Mouse (Mus musculus): Measurements from ENCODE around the gene Fam171a2. TPM values are rescaled to one million over a fixed set of nuclear protein-coding genes. Genes with fewer than 3 reads are reported as not detected.

Gene Fam171a2
- polyA plus RNA-seq, 1 experiment from 2014 or later = 0.25 TPM

- Histone ChIP-seq H3K27me3 (peaks cover 56% of the 10 kb centered on the region), H3K4me3 (replicated peaks) (no peak overlapping the region), H3K36me3 (no peaks in the 10 kb centered on the region), H3K4me1 (replicated peaks) (peaks cover 28% of the 10 kb centered on the region), H3K9me3 (replicated peaks) (no peaks in the 10 kb centered on the region), H3K27ac (no peak overlapping the region), H3K9ac (no peak overlapping the region), H3K4me2 (no peak overlapping the region)
- WGBS (ENCODE audit: insufficient replicate concordance) = 41% methylated on average over 10 of the region's 10 CpGs
- no peak for DNase-seq
- ATAC-seq (ENCODE audit: low read depth) = no peak
These were observed 5.6 kb upstream of the Fam171a2 start for GRCm38 (mm10) chr11:102453131-102453530.

GRCm38 (mm10) chr11:102449043-102450008 lies 1.8 kb upstream of the Fam171a2 start:
- 43% methylated on average over 17 of the region's 17 CpGs for WGBS (ENCODE audit: insufficient replicate concordance)
- Histone ChIP-seq H3K27me3 (peaks cover 85% of the 10 kb centered on the region), H3K27ac (no peak overlapping the region), H3K4me1 (replicated peaks) (peaks cover 29% of the 10 kb centered on the region), H3K9me3 (replicated peaks) (no peaks in the 10 kb centered on the region), H3K36me3 (no peaks in the 10 kb centered on the region), H3K4me2 (no peak overlapping the region), H3K4me3 (replicated peaks) (no peak overlapping the region), H3K9ac (no peak overlapping the region)
- DNase-seq (no peak), ATAC-seq (ENCODE audit: low read depth) (no peak)

GRCm38 (mm10) chr11:102448327-102448726 lies 845 bp upstream of the Fam171a2 start:
- 18% methylated on average over 8 of the region's 8 CpGs for WGBS (ENCODE audit: insufficient replicate concordance)
- Histone ChIP-seq H3K4me3 (replicated peaks) (no peak overlapping the region), H3K4me1 (replicated peaks) (peaks cover 29% of the 10 kb centered on the region), H3K36me3 (no peaks in the 10 kb centered on the region), H3K9ac (no peak overlapping the region), H3K27ac (no peak overlapping the region), H3K4me2 (no peak overlapping the region), H3K9me3 (replicated peaks) (no peaks in the 10 kb centered on the region), H3K27me3 (peaks cover 92% of the 10 kb centered on the region)
- ATAC-seq (ENCODE audit: low read depth) (no peak), DNase-seq (no peak)

GRCm38 (mm10) chr11:102446581-102447461 lies 661 bp downstream of the Fam171a2 start:
- no peak for DNase-seq
- no peak; the same call in 1 of the 2 replicates for ATAC-seq (ENCODE audit: low read depth)
- 2% methylated on average over 48 of the region's 49 CpGs for WGBS (ENCODE audit: insufficient replicate concordance)

GRCm38 (mm10) chr11:102445891-102446361 lies 1.6 kb downstream of the Fam171a2 start:
- peak overlapping the region; percentile 53; the same call in 1 of the 2 replicates for H3K27ac ChIP-seq
- H3K4me2 ChIP-seq = peak overlapping the region; percentile 85
- no peaks in the 10 kb centered on the region for H3K9me3 ChIP-seq (replicated peaks)
- DNase-seq (no peak), ATAC-seq (ENCODE audit: low read depth) (no peak)
- 31% methylated on average over 7 of the region's 7 CpGs for WGBS (ENCODE audit: insufficient replicate concordance)
- H3K36me3 ChIP-seq = no peaks in the 10 kb centered on the region
- peak overlapping the region; percentile 65; the same call in 1 of the 2 replicates for H3K4me3 ChIP-seq (replicated peaks)
- H3K27me3 ChIP-seq = peaks cover 81% of the 10 kb centered on the region
- no peak overlapping the region for H3K9ac ChIP-seq
- H3K4me1 ChIP-seq (replicated peaks) = peaks cover 29% of the 10 kb centered on the region

More at GRCm38 (mm10) chr11:102446581-102447461, 661 bp downstream of the Fam171a2 start:
- Histone ChIP-seq H3K4me3 (replicated peaks) (peak overlapping the region; percentile 65), H3K4me1 (replicated peaks) (peaks cover 29% of the 10 kb centered on the region), H3K27me3 (peaks cover 88% of the 10 kb centered on the region), H3K36me3 (no peaks in the 10 kb centered on the region), H3K9me3 (replicated peaks) (no peaks in the 10 kb centered on the region), H3K4me2 (peak overlapping the region; percentile 85), H3K9ac (peak overlapping the region; percentile 72), H3K27ac (peak overlapping the region; percentile 53)

- 0 out of 2 replicates have a peak overlapping the region, but pooled peaks have one; percentile 85 for H3K4me2 ChIP-seq
- H3K27ac ChIP-seq = no peak overlapping the region
- no peaks in the 10 kb centered on the region for H3K36me3 ChIP-seq
- DNase-seq = no peak
- no peak overlapping the region for H3K9ac ChIP-seq
- WGBS (ENCODE audit: insufficient replicate concordance) = 44% methylated on average over 10 of the region's 10 CpGs
- ATAC-seq (ENCODE audit: low read depth) = no peak
- no peaks in the 10 kb centered on the region for H3K9me3 ChIP-seq (replicated peaks)
- peaks cover 29% of the 10 kb centered on the region for H3K4me1 ChIP-seq (replicated peaks)
- no peak overlapping the region; the same call in 1 of the 2 replicates for H3K4me3 ChIP-seq (replicated peaks)
- peaks cover 78% of the 10 kb centered on the region for H3K27me3 ChIP-seq
These were observed 2.1 kb downstream of the Fam171a2 start for GRCm38 (mm10) chr11:102445264-102445890.

GRCm38 (mm10) chr11:102444781-102445180 lies 2.7 kb downstream of the Fam171a2 start:
- peaks cover 78% of the 10 kb centered on the region for H3K27me3 ChIP-seq
- no peaks in the 10 kb centered on the region for H3K36me3 ChIP-seq
- H3K27ac ChIP-seq = no peak overlapping the region
- H3K9me3 ChIP-seq (replicated peaks) = no peaks in the 10 kb centered on the region
- H3K4me1 ChIP-seq (replicated peaks) = peaks cover 29% of the 10 kb centered on the region
- DNase-seq (no peak), ATAC-seq (ENCODE audit: low read depth) (no peak)
- H3K4me2 ChIP-seq = no peak overlapping the region
- H3K9ac ChIP-seq = no peak overlapping the region
- 50% methylated on average over 6 of the region's 6 CpGs for WGBS (ENCODE audit: insufficient replicate concordance)
- H3K4me3 ChIP-seq (replicated peaks) = no peak overlapping the region

- no peak for DNase-seq
- H3K36me3 ChIP-seq = no peaks in the 10 kb centered on the region
- H3K27me3 ChIP-seq = peaks cover 78% of the 10 kb centered on the region
- no peak for ATAC-seq (ENCODE audit: low read depth)
- H3K4me2 ChIP-seq = no peak overlapping the region
- H3K9ac ChIP-seq = no peak overlapping the region
- WGBS (ENCODE audit: insufficient replicate concordance) = 71% methylated on average over 3 of the region's 3 CpGs
- H3K4me3 ChIP-seq (replicated peaks) = no peak overlapping the region
- H3K4me1 ChIP-seq (replicated peaks) = peaks cover 29% of the 10 kb centered on the region
- no peak overlapping the region for H3K27ac ChIP-seq
- no peaks in the 10 kb centered on the region for H3K9me3 ChIP-seq (replicated peaks)
These were observed 3.2 kb downstream of the Fam171a2 start for GRCm38 (mm10) chr11:102444321-102444720.

- Histone ChIP-seq H3K27me3 (peaks cover 78% of the 10 kb centered on the region), H3K4me3 (replicated peaks) (no peak overlapping the region)
These were observed 3.7 kb downstream of the Fam171a2 start for GRCm38 (mm10) chr11:102443740-102444139.

GRCm38 (mm10) chr11:102442089-102442488 lies 5.4 kb downstream of the Fam171a2 start:
- no peak for ATAC-seq (ENCODE audit: low read depth)
- DNase-seq = no peak

More at GRCm38 (mm10) chr11:102443740-102444139, 3.7 kb downstream of the Fam171a2 start:
- ATAC-seq (ENCODE audit: low read depth) = no peak
- Histone ChIP-seq H3K36me3 (no peaks in the 10 kb centered on the region), H3K27ac (no peak overlapping the region), H3K4me2 (no peak overlapping the region), H3K4me1 (replicated peaks) (peaks cover 29% of the 10 kb centered on the region), H3K9me3 (replicated peaks) (no peaks in the 10 kb centered on the region), H3K9ac (no peak overlapping the region)
- DNase-seq = no peak
- WGBS (ENCODE audit: insufficient replicate concordance) = 63% methylated on average over 12 of the region's 12 CpGs

More at GRCm38 (mm10) chr11:102442089-102442488, 5.4 kb downstream of the Fam171a2 start:
- WGBS (ENCODE audit: insufficient replicate concordance) = 83% methylated on average over 6 of the region's 6 CpGs
- peaks cover 32% of the 10 kb centered on the region for H3K4me1 ChIP-seq (replicated peaks)
- H3K4me3 ChIP-seq (replicated peaks) = no peak overlapping the region
- H3K27me3 ChIP-seq = peaks cover 78% of the 10 kb centered on the region
- H3K9ac ChIP-seq = no peak overlapping the region
- H3K9me3 ChIP-seq (replicated peaks) = no peaks in the 10 kb centered on the region
- H3K4me2 ChIP-seq = no peak overlapping the region
- no peak overlapping the region for H3K27ac ChIP-seq
- H3K36me3 ChIP-seq = no peaks in the 10 kb centered on the region

Measured in liver, embryonic 13.5 days (tissue).